Mouse (Mus musculus): ENCODE results near the gene Pip5k1b.

DNA sequence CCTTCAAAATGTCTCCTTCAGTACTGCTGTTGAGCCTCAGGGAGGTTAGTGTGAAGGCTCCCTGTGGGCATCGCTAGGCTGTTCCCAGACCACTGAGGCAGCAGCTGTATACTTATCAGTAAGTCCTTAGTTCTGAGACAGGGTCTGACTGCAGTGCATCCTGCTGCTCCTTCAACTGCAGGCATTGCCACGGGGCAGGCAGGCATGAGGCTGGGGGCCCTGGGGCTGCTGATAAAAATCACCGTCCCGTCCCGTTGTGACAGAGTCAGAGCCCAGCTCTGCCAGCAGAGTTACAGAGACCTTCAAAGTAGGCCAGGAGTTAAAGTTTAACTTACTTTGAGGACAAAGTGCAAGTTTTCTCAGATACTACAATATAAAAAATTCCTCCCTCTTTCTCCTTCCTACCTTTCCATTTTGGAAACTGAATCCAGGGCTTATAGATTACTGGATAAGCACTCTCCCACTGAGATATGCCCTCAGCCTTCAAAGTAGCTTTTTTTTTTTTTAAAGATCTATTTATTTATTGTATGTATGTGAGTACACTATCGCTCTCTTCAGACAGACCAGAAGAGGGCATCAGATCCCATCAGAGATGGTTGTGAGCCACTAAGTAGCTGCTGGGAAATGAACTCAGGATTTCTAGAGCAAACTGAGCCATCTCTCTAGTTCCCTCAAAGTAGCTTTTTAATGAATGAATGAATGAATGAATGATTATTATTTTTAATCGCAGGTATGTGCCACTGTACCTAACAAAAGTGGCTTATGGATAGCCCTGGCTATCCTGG lies 289.4 kb downstream of the Pip5k1b start:
- TF ChIP-seq CTCF (IDR thresholded peaks at IDR 0.05): no peak
- TF ChIP-seq EP300 (IDR thresholded peaks at IDR 0.05; ENCODE audit: insufficient read depth, low read depth, low read length): no peak
